Mouse (Mus musculus) natural killer cell, adult 2 months (primary cell): ENCODE data around the gene Gak.

Experiments
- DNase-seq, 2 experiments: peaks; one replicate each; pipeline ENCODE4 v3.0.0; 2022; ENCODE audit warnings: low spot score in 2 of 2

Gene Gak

GRCm38 (mm10) chr5:108629634-108630483 is at the start of gene Gak, which contains the start of gene Tmem175:
Gene Gak, minus strand, starts transcription at chr5:108629755.
Gene Tmem175, plus strand, starts transcription at chr5:108629770.
- DNase-seq: peak; percentile 89 to 91

DNA sequence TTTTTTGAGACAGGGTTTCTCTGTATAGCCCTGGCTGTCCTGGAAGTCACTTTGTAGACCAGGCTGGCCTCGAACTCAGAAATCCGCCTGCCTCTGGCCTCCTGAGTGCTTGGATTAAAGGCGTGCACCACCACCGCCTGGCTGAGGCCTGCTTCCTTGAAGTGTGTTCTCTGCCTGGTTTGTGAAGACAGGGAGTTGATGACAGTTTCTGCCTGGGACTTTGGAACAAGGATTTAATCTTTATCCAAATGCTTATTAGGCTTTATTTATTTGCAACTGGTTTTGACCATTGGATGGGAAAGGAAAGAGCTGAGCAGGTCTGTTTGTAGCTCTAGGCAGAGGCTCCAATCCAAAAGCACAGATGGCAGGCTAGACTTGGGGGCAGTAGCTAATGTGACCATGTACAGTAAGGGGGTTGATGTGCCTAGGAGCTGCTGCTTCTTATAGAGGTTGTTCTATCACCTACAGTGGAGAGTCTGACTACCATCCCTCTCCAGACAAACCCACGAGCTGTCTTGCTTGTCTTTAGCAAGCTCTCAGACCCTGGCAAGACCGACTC is 48.8 kb upstream of the Gak start:
- DNase-seq: no peak

DNA sequence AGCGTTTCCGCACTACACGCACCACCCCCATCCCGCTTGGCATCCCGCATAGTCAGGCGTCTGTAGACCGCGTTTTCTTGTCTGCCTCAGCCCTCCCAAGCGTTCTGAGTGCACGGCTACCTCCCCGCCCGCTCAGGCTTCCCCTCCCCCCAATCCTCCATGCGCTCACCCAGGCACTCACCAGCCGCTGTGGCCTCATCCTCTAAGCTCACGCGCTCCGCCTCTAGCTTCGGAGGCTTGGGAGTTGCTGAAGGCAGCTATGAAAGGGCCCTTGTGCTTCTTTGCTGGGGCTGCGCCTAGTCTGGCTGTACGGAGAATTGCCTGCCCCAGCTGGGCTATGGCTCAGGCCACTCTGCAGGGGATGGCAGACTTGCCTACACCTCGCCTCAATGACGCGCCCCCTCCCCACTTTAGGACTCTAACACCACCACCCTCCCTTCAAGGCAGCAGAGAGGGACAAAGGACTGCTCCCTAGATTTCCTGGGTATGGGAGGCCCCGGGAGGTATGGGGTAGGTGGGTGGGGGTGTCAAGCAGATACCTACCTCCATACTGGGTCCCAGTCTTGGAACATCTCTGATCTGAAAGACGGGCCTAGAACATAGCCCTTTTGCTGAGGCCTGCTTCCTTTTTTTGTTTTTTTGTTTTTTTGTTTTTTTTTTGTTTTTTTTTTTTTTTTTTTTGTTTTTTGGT is 48.2 kb upstream of the Gak start:
- no peak for DNase-seq

- no peak for DNase-seq
Measured at GRCm38 (mm10) chr5:108676772-108677498, 47.4 kb upstream of the Gak start.

DNA sequence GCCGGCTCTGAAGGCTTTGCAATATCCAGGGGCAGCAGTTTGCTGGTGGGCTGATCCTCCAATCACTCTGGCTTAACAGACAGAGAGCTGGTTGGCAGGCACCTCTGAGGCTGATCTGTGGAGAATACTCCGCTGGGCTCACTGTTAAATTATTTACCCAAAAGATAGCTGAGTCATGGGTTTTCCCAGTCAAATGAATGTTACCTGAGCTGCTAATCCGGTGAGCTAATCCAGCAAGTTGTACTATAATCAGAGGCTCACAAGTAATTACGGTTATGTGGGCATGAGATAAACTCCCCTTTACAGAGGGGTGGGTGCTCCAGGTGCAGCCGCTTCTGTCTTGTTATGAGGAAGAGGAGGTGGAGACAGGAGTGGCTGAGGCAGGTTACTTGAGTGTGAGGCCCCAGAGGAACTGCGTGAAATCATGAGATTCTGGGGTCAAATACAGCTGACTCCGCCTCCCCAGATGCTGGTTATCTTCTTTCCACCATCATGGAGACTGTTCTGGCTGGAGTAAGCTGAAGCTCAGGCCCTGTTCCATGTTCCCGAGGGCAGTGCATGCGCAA is 45.8 kb upstream of the Gak start, which contains the start of gene Slc26a1:
Gene Slc26a1, minus strand, starts transcription at position 319 of the 566 bp plus-strand sequence.
- DNase-seq: no peak

DNA sequence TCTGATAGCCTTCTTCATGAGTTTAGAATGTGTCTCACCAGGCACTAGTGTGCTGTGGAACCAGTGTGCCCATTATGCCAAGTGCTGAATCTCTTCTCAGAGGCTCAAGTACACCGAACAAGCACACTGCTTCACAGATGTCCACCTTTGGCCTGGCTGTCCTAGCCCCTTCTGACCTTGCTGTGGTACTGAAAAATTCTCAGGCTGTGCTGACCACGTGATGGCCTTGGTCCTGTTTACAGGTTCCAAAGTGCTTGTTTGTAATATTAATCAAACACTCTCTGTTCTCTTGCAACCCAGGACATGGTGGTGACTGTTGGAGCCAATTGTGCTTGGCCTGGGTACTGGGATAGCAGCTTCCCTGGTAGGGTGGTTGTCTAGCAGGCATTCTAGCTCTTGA is 45.1 kb upstream of the Gak start:
- DNase-seq: no peak

- DNase-seq: no peak
Measured at GRCm38 (mm10) chr5:108671757-108672156, 42.2 kb upstream of the Gak start.

- DNase-seq: peak in 1 of 2 experiments; percentile 38
Measured at GRCm38 (mm10) chr5:108670785-108671184, 41.2 kb upstream of the Gak start.

- no peak for DNase-seq
Measured at GRCm38 (mm10) chr5:108669986-108670385, 40.4 kb upstream of the Gak start.

- DNase-seq: peak; percentile 78 to 92
Measured at GRCm38 (mm10) chr5:108668977-108669936, 39.7 kb upstream of the Gak start, which contains the start of gene Dgkq. Gene Dgkq, minus strand, starts transcription at chr5:108669672.

GRCm38 (mm10) chr5:108668387-108668932 is 38.9 kb upstream of the Gak start:
- DNase-seq: no peak

GRCm38 (mm10) chr5:108667370-108667769 is 37.8 kb upstream of the Gak start:
- no peak for DNase-seq

DNA sequence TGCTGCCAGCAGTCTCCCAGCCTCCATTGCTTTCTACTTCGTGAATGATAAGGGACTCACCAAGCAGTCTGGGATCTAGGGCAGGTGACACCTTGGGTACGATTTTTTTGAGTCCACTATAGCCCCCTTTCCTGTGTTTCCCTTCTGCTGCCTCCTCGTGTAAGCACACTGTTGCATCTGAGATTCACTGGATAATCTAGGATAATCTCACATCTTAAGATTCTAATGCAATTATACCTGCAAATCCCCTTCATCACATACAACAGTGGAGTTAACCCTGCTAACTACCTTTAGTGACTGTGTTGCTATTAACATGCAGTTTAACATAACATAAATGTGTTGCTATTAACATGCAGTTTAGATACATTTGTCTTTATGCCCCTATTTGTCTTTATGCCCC is 35.5 kb upstream of the Gak start:
- DNase-seq: no peak

DNA sequence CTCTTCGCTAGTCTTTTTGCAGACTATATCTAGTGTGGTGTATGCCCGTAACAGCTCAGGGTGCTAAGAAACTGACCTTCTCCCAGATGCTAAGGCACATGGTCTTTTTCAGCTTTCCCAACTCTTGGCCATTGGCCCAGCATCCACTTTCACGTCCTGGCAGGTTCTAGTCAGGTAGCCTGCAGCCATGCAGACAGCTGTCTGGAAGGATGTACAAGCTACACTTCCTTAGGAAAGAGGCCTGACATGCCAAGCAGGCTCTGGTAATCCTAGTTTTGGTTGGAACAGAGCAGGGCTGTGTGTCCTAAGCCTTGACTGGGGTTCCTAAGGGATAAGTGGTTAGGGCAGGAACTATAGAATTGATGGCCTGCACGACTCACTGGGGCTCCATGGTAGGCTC is 33.2 kb upstream of the Gak start:
- no peak for DNase-seq

DNA sequence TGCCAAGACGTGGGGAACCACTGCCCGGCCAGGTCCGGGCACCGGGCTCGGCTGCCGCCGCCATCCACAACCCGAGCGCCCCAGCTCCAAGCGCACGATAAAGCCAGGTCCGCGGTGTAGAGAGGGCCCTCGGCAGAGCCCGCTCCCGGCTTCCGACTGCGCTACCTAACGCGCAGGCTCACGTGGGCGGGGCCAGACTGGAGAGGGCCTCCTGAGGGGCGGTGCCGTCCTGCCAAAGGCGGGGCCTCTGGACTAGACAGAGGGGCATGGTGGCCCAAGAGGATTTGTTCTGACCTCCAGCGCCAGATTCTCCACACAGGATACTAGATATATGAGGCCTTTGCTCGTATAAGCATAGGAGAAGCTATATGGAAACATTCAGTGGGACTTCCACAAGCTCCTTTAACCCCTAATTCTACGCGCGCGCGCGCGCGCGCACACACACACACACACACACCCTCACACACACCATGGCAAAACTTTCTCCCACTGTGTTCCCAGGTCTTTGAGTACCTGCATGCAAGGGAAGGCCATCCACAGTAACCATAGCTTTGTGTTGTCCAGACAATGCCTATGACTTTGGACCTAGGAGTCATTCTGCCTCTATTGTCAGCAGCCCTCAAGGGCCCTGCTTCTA is 31.2 kb upstream of the Gak start:
- DNase-seq: peak; percentile 84 to 87

- DNase-seq: no peak
Measured at GRCm38 (mm10) chr5:108659698-108660631, 30.4 kb upstream of the Gak start, which contains the start of gene Idua. Gene Idua, plus strand, starts transcription at chr5:108660331.

GRCm38 (mm10) chr5:108658611-108659010 is 29.1 kb upstream of the Gak start:
- no peak for DNase-seq

DNA sequence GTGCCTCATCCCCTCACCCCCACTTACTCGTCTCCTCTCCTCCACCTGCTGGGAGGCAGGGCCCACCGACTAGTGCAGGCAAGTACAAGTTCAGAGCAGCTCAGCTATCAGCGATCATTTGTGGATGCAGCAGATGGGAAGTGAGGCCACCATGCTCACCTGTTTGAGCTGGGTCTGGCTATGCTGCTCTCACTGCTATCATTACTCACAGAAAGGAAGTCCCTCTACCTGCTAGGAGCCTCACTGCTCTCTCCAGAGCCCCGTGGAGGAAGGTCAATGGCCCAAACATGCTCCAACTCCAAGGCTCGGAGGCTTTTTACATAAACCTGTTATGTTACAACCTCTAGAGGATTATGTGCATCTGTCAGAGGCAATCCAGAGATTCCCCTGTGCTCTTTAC is 27.9 kb upstream of the Gak start:
- no peak for DNase-seq
